Mouse (Mus musculus) liver, adult 2 months (tissue): ENCODE measurements around the gene Wdr34. TPM values are rescaled to one million over a fixed set of nuclear protein-coding genes. Genes with fewer than 3 reads are reported as not detected.
A peak's percentile ranks its signal among the peaks of the same experiment; 100 is the strongest.

Experiments used
- DNase-seq: peaks from one replicate; pipeline ENCODE4 v3.0.0-alpha.2; 2011; ENCODE audit warnings: low read depth, low spot score; ENCODE audit errors: extremely low read depth
- H3K27ac ChIP-seq: fragments of 200-500 bp; replicated peaks from 2 replicates; pipeline ENCODE4 v1.5.1; 2012; ENCODE audit warnings: low read depth, mild to moderate bottlenecking, control low read depth, inconsistent platforms, low read length; ENCODE audit not compliant: insufficient read depth
- H3K27me3 ChIP-seq: fragments of 200-500 bp; 2 replicates; pipeline ENCODE4 v1.6.1; 2012; ENCODE audit warnings: mild to moderate bottlenecking, moderate library complexity, low read length, inconsistent platforms; ENCODE audit not compliant: control insufficient read depth, insufficient read depth
- H3K36me3 ChIP-seq: fragments of 200-500 bp; 2 replicates; pipeline ENCODE4 v1.6.1; 2012; ENCODE audit warnings: low read length, inconsistent platforms; ENCODE audit not compliant: control insufficient read depth, insufficient read depth
- H3K4me1 ChIP-seq: fragments of 200-500 bp; 2 replicates; pipeline ENCODE4 v1.6.1; 2011; ENCODE audit warnings: low read length; ENCODE audit not compliant: control insufficient read depth, insufficient read depth
- H3K4me3 ChIP-seq: fragments of 200-500 bp; 2 replicates; pipeline ENCODE4 v1.5.1; 2011; ENCODE audit warnings: low read depth, mild to moderate bottlenecking, control low read depth, low read length, moderate library complexity; ENCODE audit not compliant: insufficient read depth
- H3K79me2 ChIP-seq: fragments of 200-500 bp; 2 replicates; pipeline ENCODE4 v1.6.1; 2012; ENCODE audit warnings: inconsistent platforms, mild to moderate bottlenecking, low read length, moderate library complexity; ENCODE audit not compliant: control insufficient read depth, insufficient read depth
- H3K9ac ChIP-seq: fragments of 200-500 bp; 2 replicates; pipeline ENCODE4 v1.6.1; 2012; ENCODE audit warnings: low read depth, mild to moderate bottlenecking, control low read depth, inconsistent platforms, low read length
- CTCF ChIP-seq: fragments of 200-500 bp; IDR thresholded peaks from 2 replicates; pipeline ENCODE4 v1.5.1; 2011; ENCODE audit warnings: low read depth, low read length, control low read depth
- POLR2A ChIP-seq: fragments of 200-500 bp; IDR thresholded peaks from 2 replicates; pipeline ENCODE4 v1.6.1; 2011; ENCODE audit warnings: low read length, control low read depth; ENCODE audit not compliant: insufficient read depth; ENCODE audit errors: extremely low read depth
- WGBS: fragments of 180-500 bp; shearing (Covaris S2); methylation state at CpG from one replicate; pipeline ENCODE4 v1.1.7; 2018; 5-methylcytosine and 5-hydroxymethylcytosine counted together
- polyA plus RNA-seq: library from polyadenylated mRNA; depleted of rRNA; stranded (reverse); fragments of >200 nt; gene quantifications from 2 replicates; pipeline ENCODE4 v1.2.3, GENCODE M21; 2012
- total RNA-seq: library from RNA; depleted of rRNA; stranded (reverse); fragments of >200 nt; gene quantifications from 2 replicates; pipeline ENCODE4 v1.2.3, GENCODE M21; 2014

The Wdr34 gene
- total and polyA plus RNA-seq, 2 experiments = 5.5 to 9.7 TPM

GRCm38 (mm10) chr2:30047127-30047526, 1.6 kb downstream of the Wdr34 start:
- Histone ChIP-seq H3K4me1 (no peaks in the 10 kb centered on the region; the same call in 1 of the 2 replicates), H3K36me3 (no peaks in the 10 kb centered on the region), H3K4me3 (no peak overlapping the region), H3K79me2 (no peaks in the 10 kb centered on the region), H3K27me3 (no peaks in the 10 kb centered on the region), H3K27ac (no peak overlapping the region), H3K9ac (no peak overlapping the region)
- TF ChIP-seq CTCF (no peak), POLR2A (no peak)
- WGBS = 100% methylated on average over 6 of the region's 6 CpGs
- no peak for DNase-seq

GRCm38 (mm10) chr2:30044550-30044949, 4.1 kb downstream of the Wdr34 start:
- TF ChIP-seq POLR2A (no peak), CTCF (no peak)
- no peak overlapping the region for H3K9ac ChIP-seq
- H3K27ac ChIP-seq = no peak overlapping the region
- H3K36me3 ChIP-seq = no peaks in the 10 kb centered on the region
- no peaks in the 10 kb centered on the region; the same call in 1 of the 2 replicates for H3K4me1 ChIP-seq
- H3K79me2 ChIP-seq = no peaks in the 10 kb centered on the region
- WGBS = 94% methylated on average over 5 of the region's 5 CpGs
- DNase-seq = no peak
- no peak overlapping the region for H3K4me3 ChIP-seq
- H3K27me3 ChIP-seq = no peaks in the 10 kb centered on the region

GRCm38 (mm10) chr2:30042445-30042844, 6.2 kb downstream of the Wdr34 start:
- no peaks in the 10 kb centered on the region for H3K4me1 ChIP-seq
- no peaks in the 10 kb centered on the region for H3K27me3 ChIP-seq
- 20% methylated on average over 4 of the region's 4 CpGs for WGBS
- H3K4me3 ChIP-seq = no peak overlapping the region
- H3K27ac ChIP-seq = no peak overlapping the region
- DNase-seq = peak; percentile 54
- H3K36me3 ChIP-seq = no peaks in the 10 kb centered on the region
- no peak overlapping the region for H3K9ac ChIP-seq
- peak; percentile 92 for TF ChIP-seq CTCF
- no peak for TF ChIP-seq POLR2A
- no peaks in the 10 kb centered on the region for H3K79me2 ChIP-seq

- H3K9ac ChIP-seq = no peak overlapping the region
- no peaks in the 10 kb centered on the region for H3K27me3 ChIP-seq
- TF ChIP-seq CTCF (no peak), POLR2A (no peak)
- H3K4me1 ChIP-seq = no peaks in the 10 kb centered on the region
- no peak overlapping the region for H3K27ac ChIP-seq
- no peak for DNase-seq
- no peaks in the 10 kb centered on the region for H3K79me2 ChIP-seq
- no peaks in the 10 kb centered on the region for H3K36me3 ChIP-seq
- H3K4me3 ChIP-seq = no peak overlapping the region
Observed at GRCm38 (mm10) chr2:30039687-30040086, 9.0 kb downstream of the Wdr34 start.

- no peaks in the 10 kb centered on the region for H3K79me2 ChIP-seq
- no peak overlapping the region for H3K9ac ChIP-seq
- no peaks in the 10 kb centered on the region for H3K36me3 ChIP-seq
- TF ChIP-seq POLR2A (no peak), CTCF (no peak)
- no peak overlapping the region for H3K27ac ChIP-seq
- WGBS = 97% methylated on average over 10 of the region's 10 CpGs
- DNase-seq = no peak
- no peaks in the 10 kb centered on the region for H3K4me1 ChIP-seq
- H3K4me3 ChIP-seq = no peak overlapping the region
- no peaks in the 10 kb centered on the region for H3K27me3 ChIP-seq
Observed at GRCm38 (mm10) chr2:30038370-30038769, 10.3 kb downstream of the Wdr34 start.

- Histone ChIP-seq H3K36me3 (no peaks in the 10 kb centered on the region), H3K9ac (no peak overlapping the region), H3K79me2 (no peaks in the 10 kb centered on the region), H3K4me3 (no peak overlapping the region), H3K27ac (no peak overlapping the region), H3K4me1 (no peaks in the 10 kb centered on the region), H3K27me3 (no peaks in the 10 kb centered on the region)
- DNase-seq = no peak
- 83% methylated on average over 2 of the region's 2 CpGs for WGBS
- TF ChIP-seq CTCF (no peak), POLR2A (no peak)
Observed at GRCm38 (mm10) chr2:30037762-30038161, 10.9 kb downstream of the Wdr34 start.
